Mouse (Mus musculus) hindbrain, postnatal 0 days (tissue): Measurements from ENCODE around the gene Tchhl1. TPM values are rescaled to one million over a fixed set of nuclear protein-coding genes. Genes with fewer than 3 reads are reported as not detected.
"Not testable (repeated sequence)": the region's sequence is repeated elsewhere in the genome, so short reads cannot be mapped to it uniquely, and the experiment has no call there.

Experiments used
- ATAC-seq: fragments of 200-750 bp; cut with Nextera tagmentation; 2 replicates; pipeline ENCODE4 v1.8.0; 2017; ENCODE audit warnings: mild to moderate bottlenecking, moderate TSS enrichment, moderate library complexity
- DNase-seq: peaks from one replicate; pipeline ENCODE4 v3.0.0-alpha.2; 2015; ENCODE audit warnings: low spot score
- H3K27ac ChIP-seq: fragments of 300-500 bp; sonication (generic); 2 replicates; pipeline ENCODE4 v1.5.1; 2014; ENCODE audit warnings: mild to moderate bottlenecking
- H3K27me3 ChIP-seq: fragments of 300-500 bp; sonication (generic); 2 replicates; pipeline ENCODE4 v1.6.1; 2014; ENCODE audit warnings: low read length, mixed read lengths; ENCODE audit not compliant: insufficient read depth
- H3K36me3 ChIP-seq: fragments of 300-500 bp; sonication (generic); 2 replicates; pipeline ENCODE4 v1.6.1; 2014; ENCODE audit warnings: low read length, mixed read lengths; ENCODE audit not compliant: insufficient read depth
- H3K4me1 ChIP-seq: fragments of 300-500 bp; sonication (generic); 2 replicates; pipeline ENCODE4 v1.6.1; 2014; ENCODE audit warnings: antibody characterized with exemption, low read length, mixed read lengths; ENCODE audit not compliant: insufficient read depth
- H3K4me2 ChIP-seq: fragments of 300-500 bp; sonication (generic); 2 replicates; pipeline ENCODE4 v1.6.1; 2014; ENCODE audit warnings: low read depth, mild to moderate bottlenecking, low read length, moderate library complexity, mixed read lengths
- H3K4me3 ChIP-seq: fragments of 300-500 bp; sonication (generic); 2 replicates; pipeline ENCODE4 v1.5.1; 2014; ENCODE audit warnings: low read length
- H3K9ac ChIP-seq: fragments of 300-500 bp; sonication (generic); replicated peaks from 2 replicates; pipeline ENCODE4 v1.6.1; 2014; ENCODE audit warnings: mild to moderate bottlenecking, low read length, moderate library complexity, mixed read lengths
- H3K9me3 ChIP-seq: fragments of 300-500 bp; sonication (generic); 2 replicates; pipeline ENCODE4 v1.6.1; 2016; ENCODE audit warnings: low read length, mixed read lengths
- CTCF ChIP-seq: IDR thresholded peaks from 2 replicates; pipeline ENCODE4 v1.5.1; 2016; ENCODE audit warnings: antibody characterized with exemption, control low read depth, low read depth
- WGBS: fragments of 180-500 bp; shearing (Covaris S2); extraction: QIAGEN DNeasy Blood & Tissue Kit; methylation state at CpG from one replicate; pipeline ENCODE4 v1.1.7; 2014; 5-methylcytosine and 5-hydroxymethylcytosine counted together
- polyA plus RNA-seq: library from polyadenylated mRNA; unstranded; fragments of >200 nt; fragmentation: Nextera tagmentation; extraction: Ambion mirVana; gene quantifications from 2 replicates; pipeline ENCODE4 v1.2.1, GENCODE M21; 2015
- total RNA-seq: library from RNA; depleted of rRNA; stranded (reverse); fragments of >200 nt; gene quantifications from 2 replicates; pipeline ENCODE4 v1.2.3, GENCODE M21; 2014

Tchhl1 gene
- total and polyA plus RNA-seq, 2 experiments from 2014 or later: not detected

DNA sequence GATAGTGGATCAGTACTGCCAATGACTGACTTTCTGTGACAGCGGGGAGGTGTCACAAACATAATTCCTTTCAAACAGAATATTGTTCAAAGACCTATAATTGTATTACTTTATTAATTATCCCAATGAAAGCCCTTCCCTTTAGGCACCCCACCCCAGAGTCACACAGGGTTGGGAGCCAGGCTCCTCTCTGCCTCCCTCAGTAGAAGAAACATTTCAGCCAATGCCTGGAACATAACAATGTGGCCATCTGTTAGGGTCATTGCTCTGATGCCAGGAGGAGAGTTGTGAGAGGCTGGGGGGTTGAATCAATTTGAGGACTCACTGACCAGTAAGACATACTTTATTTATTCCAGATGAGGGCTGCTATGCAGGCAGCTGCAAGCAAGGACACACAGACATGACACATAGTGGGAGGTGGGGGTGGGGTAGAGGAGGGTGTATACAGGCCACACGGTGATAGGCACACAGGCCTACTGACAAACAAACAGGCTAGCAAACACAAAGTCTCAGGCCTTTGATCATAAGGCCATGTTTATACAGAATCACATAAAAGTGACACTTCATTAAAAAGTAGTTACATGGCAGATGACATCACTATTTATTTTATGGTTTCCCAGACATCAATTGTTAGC lies 13.5 kb downstream of the Tchhl1 start:
- no peak for ATAC-seq
- Histone ChIP-seq H3K4me3 (no peak overlapping the region), H3K4me1 (no peaks in the 10 kb centered on the region), H3K9me3 (no peaks in the 10 kb centered on the region), H3K4me2 (no peak overlapping the region), H3K27ac (no peak overlapping the region), H3K27me3 (no peaks in the 10 kb centered on the region), H3K36me3 (no peaks in the 10 kb centered on the region), H3K9ac (no peak overlapping the region)
- 81% methylated on average over 2 of the region's 2 CpGs for WGBS
- DNase-seq: no peak
- TF ChIP-seq CTCF: no peak

DNA sequence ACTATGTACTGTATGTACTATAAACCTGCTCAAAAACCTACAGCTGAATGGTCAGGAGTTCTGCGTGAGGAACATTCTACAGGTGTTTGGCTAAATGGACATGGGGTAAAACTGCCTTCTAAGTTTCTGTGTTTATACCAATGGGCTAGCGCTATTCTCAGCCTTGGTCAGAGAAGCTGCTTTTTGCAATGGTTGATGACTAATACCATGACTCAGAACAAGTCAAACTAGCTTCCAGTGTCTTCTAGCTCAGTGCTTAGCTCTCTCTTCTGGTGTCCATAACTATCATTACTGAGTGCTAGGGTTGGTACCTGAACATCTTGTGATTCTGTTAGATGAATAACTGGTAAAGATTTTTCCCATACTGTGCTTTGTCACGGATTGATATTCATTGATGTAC lies 17.1 kb downstream of the Tchhl1 start:
- H3K9me3 ChIP-seq: no peaks in the 10 kb centered on the region
- H3K36me3 ChIP-seq: no peaks in the 10 kb centered on the region
- H3K27ac ChIP-seq: no peak overlapping the region
- H3K9ac ChIP-seq: no peak overlapping the region
- H3K4me1 ChIP-seq: no peaks in the 10 kb centered on the region
- H3K27me3 ChIP-seq: no peaks in the 10 kb centered on the region
- no peak overlapping the region for H3K4me2 ChIP-seq
- no peak for DNase-seq
- 96% methylated on average over 3 of the region's 3 CpGs for WGBS
- no peak for TF ChIP-seq CTCF
- H3K4me3 ChIP-seq: no peak overlapping the region
- no peak for ATAC-seq

DNA sequence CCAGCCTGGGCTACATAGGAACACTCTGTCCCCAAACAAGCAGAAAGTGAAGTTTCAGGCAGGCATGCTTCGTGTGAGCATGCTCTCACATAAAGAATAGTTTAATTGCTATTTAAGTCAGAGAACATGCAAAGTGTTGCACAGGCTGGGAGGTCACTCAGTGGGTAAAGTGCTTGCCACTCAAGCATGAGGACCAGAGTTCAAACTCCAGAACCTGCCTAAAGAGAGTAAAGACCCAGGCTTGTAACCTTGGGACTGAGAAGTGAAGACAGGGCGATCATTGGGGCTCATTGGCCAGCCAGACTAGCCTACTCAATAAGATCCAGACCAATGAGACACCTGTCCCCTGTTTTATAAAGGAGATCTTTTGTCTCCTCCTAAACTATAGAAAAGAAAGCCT lies 20.0 kb downstream of the Tchhl1 start:
- H3K4me3 ChIP-seq: no peak overlapping the region

DNA sequence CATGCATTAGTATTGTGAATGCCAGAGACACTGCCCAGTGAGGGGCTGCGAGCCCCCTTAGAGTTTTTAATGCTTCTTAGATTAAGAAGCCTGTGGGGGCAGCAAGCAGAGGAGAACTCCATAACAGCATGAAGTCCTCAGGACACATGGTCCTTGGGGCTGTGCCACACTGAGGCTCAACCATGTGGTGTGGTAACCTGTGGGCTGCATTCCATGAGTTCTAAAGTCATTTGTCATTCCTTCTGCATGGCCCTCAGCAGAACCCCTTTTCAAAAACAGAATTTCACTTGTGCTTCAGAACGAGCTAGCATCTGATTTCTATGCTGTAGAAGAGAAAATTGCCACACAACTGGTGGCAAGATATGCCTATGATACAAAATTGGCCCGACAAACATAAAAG lies 23.6 kb downstream of the Tchhl1 start:
- no peaks in the 10 kb centered on the region for H3K9me3 ChIP-seq
- H3K4me3 ChIP-seq: no peak overlapping the region
- 78% methylated on average over 3 of the region's 3 CpGs for WGBS
- no peak overlapping the region for H3K27ac ChIP-seq
- ATAC-seq (no peak), DNase-seq (no peak)
- no peaks in the 10 kb centered on the region for H3K27me3 ChIP-seq
- no peaks in the 10 kb centered on the region for H3K4me1 ChIP-seq
- no peak overlapping the region for H3K4me2 ChIP-seq
- no peak overlapping the region for H3K9ac ChIP-seq
- no peaks in the 10 kb centered on the region for H3K36me3 ChIP-seq
- no peak for TF ChIP-seq CTCF

More for the DNA sequence above, 20.0 kb downstream of the Tchhl1 start:
- no peaks in the 10 kb centered on the region for H3K9me3 ChIP-seq
- no peaks in the 10 kb centered on the region for H3K27me3 ChIP-seq
- ATAC-seq (no peak), DNase-seq (no peak)
- no peak overlapping the region for H3K4me2 ChIP-seq
- H3K27ac ChIP-seq: no peak overlapping the region
- TF ChIP-seq CTCF: no peak
- no peaks in the 10 kb centered on the region for H3K36me3 ChIP-seq
- H3K4me1 ChIP-seq: no peaks in the 10 kb centered on the region
- no peak overlapping the region for H3K9ac ChIP-seq
- 89% methylated on average over 2 of the region's 2 CpGs for WGBS

DNA sequence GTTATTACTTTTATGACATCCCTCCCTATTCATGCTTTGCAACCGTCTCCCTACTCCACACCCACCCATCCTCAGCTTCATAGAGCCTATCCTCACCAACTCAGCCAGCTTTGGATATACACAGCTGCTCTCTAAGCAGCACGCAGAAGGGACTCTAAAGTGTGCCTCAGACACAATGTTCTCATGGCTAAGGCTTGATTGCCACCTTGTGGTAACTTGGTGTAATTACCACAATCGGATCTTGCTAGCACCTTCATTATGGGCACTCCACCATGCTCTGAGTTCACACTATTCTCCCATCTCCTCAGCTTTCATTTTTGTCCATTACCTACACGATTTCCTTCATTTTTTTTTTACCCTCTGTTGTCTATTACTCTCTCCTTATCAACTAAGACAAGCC lies 25.4 kb downstream of the Tchhl1 start:
- no peak overlapping the region for H3K4me2 ChIP-seq
- no peaks in the 10 kb centered on the region for H3K27me3 ChIP-seq
- no peak overlapping the region for H3K4me3 ChIP-seq
- peak; percentile 96 for TF ChIP-seq CTCF
- H3K4me1 ChIP-seq: no peaks in the 10 kb centered on the region
- WGBS: 3% methylated on average over 4 of the region's 4 CpGs
- peak; percentile 94 for ATAC-seq
- H3K9ac ChIP-seq: no peak overlapping the region
- no peaks in the 10 kb centered on the region for H3K9me3 ChIP-seq
- H3K36me3 ChIP-seq: no peaks in the 10 kb centered on the region
- peak; percentile 92 for DNase-seq
- H3K27ac ChIP-seq: no peak overlapping the region

DNA sequence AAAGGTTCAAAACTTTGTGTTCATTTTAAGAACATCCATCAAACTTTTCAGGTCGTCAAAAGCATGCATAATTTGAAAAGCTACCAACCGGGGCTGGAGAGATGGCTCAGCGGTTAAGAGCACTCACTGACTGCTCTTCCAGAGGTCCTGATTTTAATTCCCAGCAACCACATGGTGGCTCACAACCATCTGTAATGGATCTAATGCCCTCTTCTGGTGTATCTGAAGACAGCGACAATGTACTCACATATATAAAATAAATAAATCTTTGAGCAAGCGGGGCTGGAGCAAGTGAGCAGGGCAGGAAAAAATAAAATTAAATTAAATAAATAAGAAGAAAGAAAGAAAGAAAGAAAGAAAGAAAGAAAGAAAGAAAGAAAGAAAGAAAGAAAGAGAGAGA lies 26.2 kb downstream of the Tchhl1 start:
- H3K36me3 ChIP-seq, H3K9me3 ChIP-seq, H3K4me3 ChIP-seq, H3K4me1 ChIP-seq, H3K27me3 ChIP-seq, H3K9ac ChIP-seq, ATAC-seq, DNase-seq, H3K4me2 ChIP-seq, H3K27ac ChIP-seq: not testable (repeated sequence)
- 23% methylated on average over 5 of the region's 5 CpGs for WGBS
- peak; percentile 32 for TF ChIP-seq CTCF

GRCm38 (mm10) chr3:93497131-93497530 lies 28.6 kb downstream of the Tchhl1 start:
- TF ChIP-seq CTCF: no peak
- 73% methylated on average over 3 of the region's 3 CpGs for WGBS

More at GRCm38 (mm10) chr3:93497131-93497530, 28.6 kb downstream of the Tchhl1 start:
- Histone ChIP-seq H3K27ac (no peak overlapping the region), H3K9ac (no peak overlapping the region), H3K36me3 (no peaks in the 10 kb centered on the region), H3K4me2 (no peak overlapping the region), H3K4me1 (no peaks in the 10 kb centered on the region), H3K27me3 (no peaks in the 10 kb centered on the region), H3K9me3 (no peaks in the 10 kb centered on the region), H3K4me3 (no peak overlapping the region)
- DNase-seq: no peak
- no peak for ATAC-seq
